Mouse (Mus musculus): ENCODE measurements at regions not wholly inside any gene's neighbourhood (a gene's known extent, or its start where the extent isn't known, plus 50 kb on each side); places are given as distances from the start of the nearest gene placed in this dataset.

DNA sequence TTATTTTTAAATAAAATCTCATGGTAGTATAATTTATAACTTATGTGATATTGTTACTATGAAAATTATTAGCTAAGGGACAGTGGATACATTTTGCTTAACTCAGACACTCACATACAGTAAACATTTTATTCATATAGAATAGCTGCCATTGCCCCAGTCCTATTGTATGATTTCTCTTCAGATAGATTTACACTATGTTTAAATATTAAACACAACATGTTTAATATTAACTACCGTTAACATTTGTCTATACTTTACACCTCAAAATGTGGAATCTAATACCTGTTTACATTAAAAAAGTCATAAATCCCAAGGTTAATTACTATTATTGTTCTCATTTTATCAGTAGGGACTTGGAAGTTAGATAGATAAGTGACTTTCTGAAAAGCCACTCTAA lies 734.8 kb upstream of the Adgra3 start:
- no peak for DNase-seq (ENCODE audit: low read depth, low spot score)
- no peaks in the 10 kb centered on the region for H3K9me3 ChIP-seq (ENCODE audit: control insufficient read depth, insufficient read depth, low read depth, low read length)
- no peak overlapping the region for H3K9ac ChIP-seq (ENCODE audit: insufficient read depth, low read depth, low read length, poor library complexity, severe bottlenecking)
- in situ Hi-C loops (cut with MboI; ENCODE audit: low sequenced_read_pairs in 2 of 2, unreplicated experiment in 2 of 2) = no loop called here
- H3K36me3 ChIP-seq (ENCODE audit: control insufficient read depth, insufficient read depth, low read length, poor library complexity, severe bottlenecking) = no peaks in the 10 kb centered on the region
- H3K4me3 ChIP-seq (ENCODE audit: insufficient read depth in 1 of 2, low read depth in 1 of 2, low read length in 2 of 2, poor library complexity in 1 of 2, severe bottlenecking in 1 of 2) = no peak overlapping the region
- no peaks in the 10 kb centered on the region for H3K4me1 ChIP-seq (ENCODE audit: control insufficient read depth in 2 of 2, insufficient read depth in 2 of 2, low read length in 2 of 2, poor library complexity in 1 of 2)
- no peak for TF ChIP-seq CHD2 (IDR thresholded peaks at IDR 0.05; ENCODE audit: low read depth, low read length)
- H3K27ac ChIP-seq (ENCODE audit: insufficient read depth, low read depth, low read length, poor library complexity, severe bottlenecking) = no peak overlapping the region

DNA sequence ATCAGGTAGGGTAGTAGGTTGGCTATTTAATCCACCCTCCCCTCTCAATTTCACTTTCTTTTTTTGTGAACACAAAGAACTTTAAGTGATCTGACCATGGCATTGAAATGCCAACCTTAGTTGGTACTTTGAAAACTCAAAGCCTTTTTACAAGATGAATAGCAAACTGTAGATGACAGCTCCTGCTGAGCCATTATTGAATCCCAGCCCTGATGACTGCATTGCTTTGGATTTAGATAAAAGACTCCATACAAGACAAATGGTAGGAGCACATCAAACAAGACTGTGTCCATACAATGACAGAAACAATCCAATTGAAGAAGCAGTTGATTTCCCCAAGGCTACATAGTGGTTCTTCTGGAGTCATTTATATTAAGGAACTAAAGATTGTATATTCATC lies 726.5 kb upstream of the Adgra3 start:
- no peak overlapping the region for H3K4me3 ChIP-seq (ENCODE audit: insufficient read depth in 1 of 2, low read depth in 1 of 2, low read length in 2 of 2, poor library complexity in 1 of 2, severe bottlenecking in 1 of 2)
- no peak overlapping the region for H3K9ac ChIP-seq (ENCODE audit: insufficient read depth, low read depth, low read length, poor library complexity, severe bottlenecking)
- in situ Hi-C loops (cut with MboI; ENCODE audit: low sequenced_read_pairs in 2 of 2, unreplicated experiment in 2 of 2) = no loop called here
- H3K36me3 ChIP-seq (ENCODE audit: control insufficient read depth, insufficient read depth, low read length, poor library complexity, severe bottlenecking) = no peaks in the 10 kb centered on the region
- H3K9me3 ChIP-seq (ENCODE audit: control insufficient read depth, insufficient read depth, low read depth, low read length) = no peaks in the 10 kb centered on the region
- DNase-seq (ENCODE audit: low read depth, low spot score) = no peak
- H3K27ac ChIP-seq (ENCODE audit: insufficient read depth, low read depth, low read length, poor library complexity, severe bottlenecking) = no peak overlapping the region
- no peak for TF ChIP-seq ZNF384 (IDR thresholded peaks at IDR 0.05; ENCODE audit: low read depth, low read length)
- no peak for TF ChIP-seq CHD2 (IDR thresholded peaks at IDR 0.05; ENCODE audit: low read depth, low read length)
- TF ChIP-seq MAFK (IDR thresholded peaks at IDR 0.05; ENCODE audit: insufficient read depth, low read depth, low read length) = no peak
- TF ChIP-seq ZC3H11A (IDR thresholded peaks at IDR 0.05; ENCODE audit: borderline replicate concordance, low read depth, low read length) = no peak
- TF ChIP-seq HCFC1 (IDR thresholded peaks at IDR 0.05; ENCODE audit: borderline replicate concordance, insufficient read depth, low read length) = no peak
- H3K4me1 ChIP-seq (ENCODE audit: control insufficient read depth in 2 of 2, insufficient read depth in 2 of 2, low read length in 2 of 2, poor library complexity in 1 of 2) = no peaks in the 10 kb centered on the region

DNA sequence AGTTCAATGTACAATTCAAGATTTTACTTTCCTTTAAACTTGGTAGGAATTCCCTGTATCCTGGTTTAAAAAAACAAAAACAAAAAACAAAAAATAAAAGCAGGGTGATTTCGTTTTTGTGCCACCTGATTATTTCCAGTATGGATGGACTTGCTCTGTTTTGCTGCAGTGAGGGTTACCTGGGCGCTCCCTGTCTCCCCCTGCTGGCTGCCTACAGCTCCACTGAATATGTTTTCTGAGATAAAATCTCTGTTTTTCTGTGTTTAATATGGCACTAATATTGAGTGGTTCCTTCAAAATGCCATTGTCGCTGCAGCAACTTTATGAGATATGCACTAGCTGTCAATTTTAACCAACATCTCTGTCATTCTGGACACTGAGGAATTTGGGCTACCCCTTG lies 720.3 kb upstream of the Adgra3 start:
- H3K27ac ChIP-seq (ENCODE audit: insufficient read depth, low read depth, low read length, poor library complexity, severe bottlenecking) = no peak overlapping the region
- no peak overlapping the region for H3K4me3 ChIP-seq (ENCODE audit: insufficient read depth in 1 of 2, low read depth in 1 of 2, low read length in 2 of 2, poor library complexity in 1 of 2, severe bottlenecking in 1 of 2)
- H3K9me3 ChIP-seq (ENCODE audit: control insufficient read depth, insufficient read depth, low read depth, low read length) = no peaks in the 10 kb centered on the region
- peak; percentile 21 for DNase-seq (ENCODE audit: low read depth, low spot score)
- no peaks in the 10 kb centered on the region for H3K4me1 ChIP-seq (ENCODE audit: control insufficient read depth in 2 of 2, insufficient read depth in 2 of 2, low read length in 2 of 2, poor library complexity in 1 of 2)
- TF ChIP-seq CHD2 (IDR thresholded peaks at IDR 0.05; ENCODE audit: low read depth, low read length) (no peak), MAFK (IDR thresholded peaks at IDR 0.05; ENCODE audit: insufficient read depth, low read depth, low read length) (no peak), ZC3H11A (IDR thresholded peaks at IDR 0.05; ENCODE audit: borderline replicate concordance, low read depth, low read length) (peak; percentile 17; the same call in 1 of the 2 replicates)
- no peaks in the 10 kb centered on the region for H3K36me3 ChIP-seq (ENCODE audit: control insufficient read depth, insufficient read depth, low read length, poor library complexity, severe bottlenecking)
- H3K9ac ChIP-seq (ENCODE audit: insufficient read depth, low read depth, low read length, poor library complexity, severe bottlenecking) = no peak overlapping the region
- in situ Hi-C loops (cut with MboI; ENCODE audit: low sequenced_read_pairs in 2 of 2, unreplicated experiment in 2 of 2) = no loop called here

DNA sequence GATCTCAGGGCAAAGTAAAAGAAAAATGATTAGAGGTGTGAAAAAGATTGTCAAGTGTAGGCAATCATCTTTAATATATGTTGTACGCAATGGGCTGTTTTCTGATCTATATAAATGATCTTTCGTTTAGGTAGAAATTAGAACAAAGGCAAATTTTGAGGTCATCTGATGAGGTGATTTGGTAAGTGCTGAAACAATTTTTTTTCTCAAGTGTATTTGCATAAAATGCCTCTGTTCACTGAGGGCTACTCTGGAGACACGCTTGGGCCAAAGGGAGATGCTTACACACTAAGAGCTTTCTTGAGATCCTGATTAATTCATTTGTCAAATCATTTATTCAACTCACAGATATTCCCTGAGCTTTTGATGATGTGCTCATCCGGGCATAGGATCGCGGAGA lies 719.4 kb upstream of the Adgra3 start:
- in situ Hi-C loops (cut with MboI; ENCODE audit: low sequenced_read_pairs in 2 of 2, unreplicated experiment in 2 of 2) = no loop called here
- H3K4me1 ChIP-seq (ENCODE audit: control insufficient read depth in 2 of 2, insufficient read depth in 2 of 2, low read length in 2 of 2, poor library complexity in 1 of 2) = no peaks in the 10 kb centered on the region

DNA sequence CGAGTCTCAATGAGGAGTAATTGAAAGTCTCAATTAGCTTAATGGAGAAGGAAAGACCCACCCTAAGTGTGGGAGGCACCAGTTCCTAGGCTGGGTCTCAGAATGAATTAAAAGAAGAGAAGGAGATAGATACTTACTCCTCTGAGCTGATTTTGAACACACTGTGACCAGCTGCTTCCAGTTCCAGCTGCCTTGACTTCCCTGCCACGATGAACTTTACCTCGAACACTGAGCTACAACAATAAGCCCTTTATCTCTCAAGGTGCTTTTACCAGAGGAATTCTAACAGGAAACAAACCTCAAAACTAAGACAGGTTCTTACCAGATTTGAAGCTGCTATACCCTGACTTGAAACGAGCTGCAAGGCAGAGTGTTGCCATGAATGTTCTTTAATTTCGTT lies 703.5 kb upstream of the Adgra3 start:
- Histone ChIP-seq H3K9ac (ENCODE audit: insufficient read depth, low read depth, low read length, poor library complexity, severe bottlenecking) (no peak overlapping the region), H3K27ac (ENCODE audit: insufficient read depth, low read depth, low read length, poor library complexity, severe bottlenecking) (no peak overlapping the region), H3K4me3 (ENCODE audit: insufficient read depth in 1 of 2, low read depth in 1 of 2, low read length in 2 of 2, poor library complexity in 1 of 2, severe bottlenecking in 1 of 2) (no peak overlapping the region), H3K9me3 (ENCODE audit: control insufficient read depth, insufficient read depth, low read depth, low read length) (no peaks in the 10 kb centered on the region), H3K36me3 (ENCODE audit: control insufficient read depth, insufficient read depth, low read length, poor library complexity, severe bottlenecking) (no peaks in the 10 kb centered on the region), H3K4me1 (ENCODE audit: control insufficient read depth in 2 of 2, insufficient read depth in 2 of 2, low read length in 2 of 2, poor library complexity in 1 of 2) (no peaks in the 10 kb centered on the region)
- in situ Hi-C loops (cut with MboI; ENCODE audit: low sequenced_read_pairs in 2 of 2, unreplicated experiment in 2 of 2) = no loop called here
- peak; percentile 33 for DNase-seq (ENCODE audit: low read depth, low spot score)
- TF ChIP-seq CHD2 (IDR thresholded peaks at IDR 0.05; ENCODE audit: low read depth, low read length) = no peak
- TF ChIP-seq HCFC1 (IDR thresholded peaks at IDR 0.05; ENCODE audit: borderline replicate concordance, insufficient read depth, low read length) = no peak
- no peak for TF ChIP-seq MAFK (IDR thresholded peaks at IDR 0.05; ENCODE audit: insufficient read depth, low read depth, low read length)
- no peak for TF ChIP-seq ZC3H11A (IDR thresholded peaks at IDR 0.05; ENCODE audit: borderline replicate concordance, low read depth, low read length)
- no peak for TF ChIP-seq ZNF384 (IDR thresholded peaks at IDR 0.05; ENCODE audit: low read depth, low read length)

More for the DNA sequence above, 719.4 kb upstream of the Adgra3 start:
- no peak overlapping the region for H3K27ac ChIP-seq (ENCODE audit: insufficient read depth, low read depth, low read length, poor library complexity, severe bottlenecking)
- DNase-seq (ENCODE audit: low read depth, low spot score) = no peak
- no peak overlapping the region for H3K4me3 ChIP-seq (ENCODE audit: insufficient read depth in 1 of 2, low read depth in 1 of 2, low read length in 2 of 2, poor library complexity in 1 of 2, severe bottlenecking in 1 of 2)
- no peaks in the 10 kb centered on the region for H3K36me3 ChIP-seq (ENCODE audit: control insufficient read depth, insufficient read depth, low read length, poor library complexity, severe bottlenecking)
- TF ChIP-seq HCFC1 (IDR thresholded peaks at IDR 0.05; ENCODE audit: borderline replicate concordance, insufficient read depth, low read length) (no peak), CHD2 (IDR thresholded peaks at IDR 0.05; ENCODE audit: low read depth, low read length) (no peak), ZC3H11A (IDR thresholded peaks at IDR 0.05; ENCODE audit: borderline replicate concordance, low read depth, low read length) (no peak), ZNF384 (IDR thresholded peaks at IDR 0.05; ENCODE audit: low read depth, low read length) (no peak), MAFK (IDR thresholded peaks at IDR 0.05; ENCODE audit: insufficient read depth, low read depth, low read length) (no peak)
- no peak overlapping the region for H3K9ac ChIP-seq (ENCODE audit: insufficient read depth, low read depth, low read length, poor library complexity, severe bottlenecking)
- H3K9me3 ChIP-seq (ENCODE audit: control insufficient read depth, insufficient read depth, low read depth, low read length) = no peaks in the 10 kb centered on the region
